Mouse (Mus musculus) embryonic facial prominence, embryonic 13.5 days (tissue): ENCODE measurements around the gene Prpf8. TPM values are rescaled to one million over a fixed set of nuclear protein-coding genes. Genes with fewer than 3 reads are reported as not detected.

ENCODE experiments used
- ATAC-seq: fragments of 200-750 bp; cut with Nextera tagmentation; 2 replicates; pipeline ENCODE4 v1.8.0; 2017; ENCODE audit warnings: low read depth; ENCODE audit not compliant: insufficient number of reproducible peaks, insufficient read depth, low FRiP score, low TSS enrichment
- H3K27ac ChIP-seq: fragments of 300-500 bp; sonication (generic); 2 replicates; pipeline ENCODE4 v1.5.1; 2015; ENCODE audit warnings: moderate library complexity, mild to moderate bottlenecking, inconsistent platforms
- H3K27me3 ChIP-seq: fragments of 300-500 bp; sonication (generic); 2 replicates; pipeline ENCODE4 v1.6.1; 2015; ENCODE audit warnings: mild to moderate bottlenecking, inconsistent platforms
- H3K36me3 ChIP-seq: fragments of 300-500 bp; sonication (generic); 2 replicates; pipeline ENCODE4 v1.6.1; 2015; ENCODE audit warnings: mild to moderate bottlenecking, inconsistent platforms
- H3K4me1 ChIP-seq: fragments of 300-500 bp; sonication (generic); 2 replicates; pipeline ENCODE4 v1.6.1; 2015; ENCODE audit warnings: inconsistent platforms
- H3K4me2 ChIP-seq: fragments of 300-500 bp; sonication (generic); 2 replicates; pipeline ENCODE4 v1.6.1; 2015; ENCODE audit warnings: moderate library complexity, mild to moderate bottlenecking, inconsistent platforms
- H3K4me3 ChIP-seq: fragments of 300-500 bp; sonication (generic); 2 replicates; pipeline ENCODE4 v1.5.1; 2015; ENCODE audit warnings: mild to moderate bottlenecking, inconsistent platforms
- H3K9ac ChIP-seq: fragments of 300-500 bp; sonication (generic); 2 replicates; pipeline ENCODE4 v1.6.1; 2015; ENCODE audit warnings: mild to moderate bottlenecking, inconsistent platforms
- H3K9me3 ChIP-seq: fragments of 300-500 bp; sonication (generic); 2 replicates; pipeline ENCODE4 v1.6.1; 2016; ENCODE audit warnings: inconsistent platforms
- WGBS: fragments of 180-500 bp; shearing (Covaris S2); methylation state at CpG from one replicate; pipeline ENCODE4 v1.1.7; 2015; ENCODE audit warnings: mixed read lengths; 5-methylcytosine and 5-hydroxymethylcytosine counted together
- polyA plus RNA-seq: library from polyadenylated mRNA; unstranded; fragments of >200 nt; fragmentation: Nextera tagmentation; extraction: Ambion mirVana; gene quantifications from 2 replicates; pipeline ENCODE4 v1.2.1, GENCODE M21; 2015

Gene Prpf8
- polyA plus RNA-seq, 1 experiment from 2014 or later: 62.5 TPM

- Histone ChIP-seq H3K4me2 (no peak overlapping the region), H3K27ac (no peak overlapping the region), H3K9ac (no peak overlapping the region), H3K4me3 (no peak overlapping the region), H3K36me3 (no peaks in the 10 kb centered on the region), H3K27me3 (peaks cover 5% of the 10 kb centered on the region; the same call in 1 of the 2 replicates), H3K9me3 (no peaks in the 10 kb centered on the region), H3K4me1 (peaks cover 16% of the 10 kb centered on the region)
- 87% methylated on average over 8 of the region's 8 CpGs for WGBS
- ATAC-seq: no peak
Measured at GRCm38 (mm10) chr11:75537025-75537414, 50.4 kb downstream of the Prpf8 start.

DNA sequence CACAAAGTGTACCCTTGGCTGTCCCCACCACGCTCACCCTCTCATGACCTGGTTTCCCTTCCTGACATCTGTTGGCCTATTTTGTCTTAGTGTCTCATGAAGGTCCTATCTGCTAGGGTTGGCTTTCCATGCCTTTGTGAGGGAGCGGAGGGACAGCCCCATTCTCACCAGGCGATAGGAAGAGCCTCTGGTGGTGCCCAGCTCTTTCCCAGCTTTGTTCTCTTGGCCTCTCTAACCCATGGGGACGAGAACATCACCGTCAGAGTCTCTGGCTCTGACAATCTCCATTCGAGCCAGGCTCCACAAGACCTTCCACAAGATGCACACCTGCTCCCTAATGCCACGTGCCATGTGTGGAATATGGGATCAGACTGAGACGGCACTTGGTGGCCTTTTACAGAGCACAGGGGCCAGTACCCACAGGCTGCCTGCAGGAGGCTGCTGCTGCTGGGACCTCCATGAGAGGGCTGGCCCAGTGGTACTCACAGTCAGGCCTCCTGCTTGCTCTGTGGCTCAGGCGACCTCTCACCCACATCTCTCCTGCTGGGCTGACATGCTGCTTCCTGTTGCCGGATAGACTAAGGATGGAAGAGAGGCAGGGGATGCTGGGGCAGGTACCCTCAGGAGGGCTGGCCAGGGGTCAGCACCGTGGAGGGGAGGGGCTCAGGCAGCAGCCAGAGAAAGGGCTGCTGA, 51.0 kb downstream of the Prpf8 start:
- H3K36me3 ChIP-seq: no peaks in the 10 kb centered on the region
- no peak overlapping the region for H3K4me2 ChIP-seq
- peak overlapping the region; percentile 17; the same call in 1 of the 2 replicates for H3K27ac ChIP-seq
- WGBS: 47% methylated on average over 11 of the region's 11 CpGs
- H3K27me3 ChIP-seq: peaks cover 3% of the 10 kb centered on the region; the same call in 1 of the 2 replicates
- H3K9me3 ChIP-seq: no peaks in the 10 kb centered on the region
- H3K4me1 ChIP-seq: peaks cover 10% of the 10 kb centered on the region
- ATAC-seq: 0 out of 2 replicates have a peak, but pooled peaks have one; percentile 29
- H3K9ac ChIP-seq: peak overlapping the region; percentile 16; the same call in 1 of the 2 replicates
- no peak overlapping the region for H3K4me3 ChIP-seq

DNA sequence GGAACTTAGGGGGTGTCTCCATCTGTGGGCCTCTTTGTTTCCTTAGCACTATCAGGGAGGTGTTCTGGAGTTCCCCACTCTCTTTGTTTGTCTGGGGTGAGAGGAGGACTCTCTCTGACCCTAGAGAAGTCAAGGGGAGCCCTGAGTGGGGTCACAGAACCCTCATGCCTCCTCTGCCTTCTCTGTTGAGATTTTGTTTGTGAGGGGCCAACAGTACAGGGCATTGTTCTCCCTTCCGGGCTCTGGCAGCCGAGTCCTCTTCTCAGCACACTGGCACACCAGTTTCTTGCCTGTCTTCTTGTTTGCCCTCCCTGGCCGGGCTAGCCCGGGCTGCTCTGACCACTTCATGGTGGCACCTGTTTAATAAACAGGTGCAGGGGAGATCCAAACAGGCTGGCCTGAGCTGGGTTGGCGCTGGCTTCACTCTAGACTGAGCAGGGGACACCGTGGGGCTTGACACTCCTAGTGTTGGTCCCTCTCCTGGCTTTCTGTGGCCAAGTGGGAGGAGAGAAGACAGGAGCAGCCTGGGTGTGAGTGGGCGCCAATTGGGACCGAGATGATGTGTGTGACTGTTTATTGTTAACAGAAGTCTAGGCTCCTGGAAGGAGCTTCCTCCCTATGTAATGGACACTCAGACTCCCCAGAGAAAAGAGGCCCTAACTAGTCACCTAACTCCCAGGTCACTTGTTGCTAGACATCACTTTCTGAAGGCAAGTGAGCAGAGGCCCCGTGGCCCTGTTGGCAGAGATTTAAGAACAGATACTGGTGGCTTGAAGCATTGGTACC, 51.8 kb downstream of the Prpf8 start:
- Histone ChIP-seq H3K9ac (no peak overlapping the region), H3K4me3 (no peak overlapping the region), H3K4me2 (no peak overlapping the region), H3K27ac (peak overlapping the region; percentile 17; the same call in 1 of the 2 replicates), H3K36me3 (no peaks in the 10 kb centered on the region; the same call in 1 of the 2 replicates), H3K4me1 (peaks cover 8% of the 10 kb centered on the region; the same call in 1 of the 2 replicates), H3K9me3 (no peaks in the 10 kb centered on the region), H3K27me3 (no peaks in the 10 kb centered on the region)
- ATAC-seq: 0 out of 2 replicates have a peak, but pooled peaks have one; percentile 35
- 65% methylated on average over 9 of the region's 9 CpGs for whole genome bisulfite sequencing

DNA sequence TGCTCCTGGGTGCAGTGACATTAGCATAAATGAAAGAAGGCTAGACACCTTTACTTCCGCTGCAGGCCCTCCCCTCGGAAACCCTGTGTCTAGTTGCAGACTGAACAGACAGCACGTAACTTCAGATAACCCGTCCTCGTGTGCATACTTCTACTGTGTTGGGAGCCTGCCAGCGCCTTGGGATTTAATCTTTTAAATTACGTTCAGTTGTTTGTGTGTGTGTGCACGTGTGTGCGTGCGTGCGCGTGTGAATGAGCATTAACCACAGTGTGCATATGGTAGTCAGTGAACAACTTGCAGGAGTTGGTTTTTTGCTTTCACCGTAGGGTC, 52.3 kb downstream of the Prpf8 start:
- H3K9ac ChIP-seq: no peak overlapping the region
- H3K36me3 ChIP-seq: no peaks in the 10 kb centered on the region; the same call in 1 of the 2 replicates
- WGBS: 83% methylated on average over 13 of the region's 13 CpGs
- no peaks in the 10 kb centered on the region for H3K9me3 ChIP-seq
- no peak overlapping the region for H3K4me2 ChIP-seq
- H3K27me3 ChIP-seq: no peaks in the 10 kb centered on the region
- no peak overlapping the region for H3K4me3 ChIP-seq
- peaks cover 8% of the 10 kb centered on the region; the same call in 1 of the 2 replicates for H3K4me1 ChIP-seq
- no peak for ATAC-seq
- H3K27ac ChIP-seq: no peak overlapping the region

DNA sequence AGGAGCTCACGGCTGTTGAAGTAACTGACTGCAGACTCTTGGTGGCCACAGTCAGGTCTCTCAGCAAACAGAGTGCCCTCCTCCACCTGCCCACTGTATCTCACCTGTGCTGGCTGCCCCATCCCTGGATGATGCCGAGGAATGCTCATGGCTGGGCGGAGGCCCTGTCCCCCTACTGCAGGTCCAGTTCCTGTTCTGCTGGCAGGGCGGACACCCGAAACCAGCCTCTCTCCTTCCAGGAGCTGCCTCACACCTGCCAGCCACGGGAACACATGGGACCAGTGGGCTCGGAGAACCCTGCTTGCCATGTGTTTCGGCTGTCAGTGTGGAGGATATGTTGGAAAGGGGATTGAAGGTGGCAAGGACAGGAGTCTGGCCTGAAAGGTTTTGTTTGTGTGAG, 53.6 kb downstream of the Prpf8 start:
- no peak for ATAC-seq
- Histone ChIP-seq H3K9me3 (no peaks in the 10 kb centered on the region), H3K4me3 (no peak overlapping the region), H3K9ac (no peak overlapping the region), H3K4me2 (no peak overlapping the region), H3K4me1 (peaks cover 4% of the 10 kb centered on the region; the same call in 1 of the 2 replicates), H3K27me3 (no peaks in the 10 kb centered on the region), H3K36me3 (no peaks in the 10 kb centered on the region; the same call in 1 of the 2 replicates), H3K27ac (no peak overlapping the region)
- 71% methylated on average over 8 of the region's 8 CpGs for WGBS

DNA sequence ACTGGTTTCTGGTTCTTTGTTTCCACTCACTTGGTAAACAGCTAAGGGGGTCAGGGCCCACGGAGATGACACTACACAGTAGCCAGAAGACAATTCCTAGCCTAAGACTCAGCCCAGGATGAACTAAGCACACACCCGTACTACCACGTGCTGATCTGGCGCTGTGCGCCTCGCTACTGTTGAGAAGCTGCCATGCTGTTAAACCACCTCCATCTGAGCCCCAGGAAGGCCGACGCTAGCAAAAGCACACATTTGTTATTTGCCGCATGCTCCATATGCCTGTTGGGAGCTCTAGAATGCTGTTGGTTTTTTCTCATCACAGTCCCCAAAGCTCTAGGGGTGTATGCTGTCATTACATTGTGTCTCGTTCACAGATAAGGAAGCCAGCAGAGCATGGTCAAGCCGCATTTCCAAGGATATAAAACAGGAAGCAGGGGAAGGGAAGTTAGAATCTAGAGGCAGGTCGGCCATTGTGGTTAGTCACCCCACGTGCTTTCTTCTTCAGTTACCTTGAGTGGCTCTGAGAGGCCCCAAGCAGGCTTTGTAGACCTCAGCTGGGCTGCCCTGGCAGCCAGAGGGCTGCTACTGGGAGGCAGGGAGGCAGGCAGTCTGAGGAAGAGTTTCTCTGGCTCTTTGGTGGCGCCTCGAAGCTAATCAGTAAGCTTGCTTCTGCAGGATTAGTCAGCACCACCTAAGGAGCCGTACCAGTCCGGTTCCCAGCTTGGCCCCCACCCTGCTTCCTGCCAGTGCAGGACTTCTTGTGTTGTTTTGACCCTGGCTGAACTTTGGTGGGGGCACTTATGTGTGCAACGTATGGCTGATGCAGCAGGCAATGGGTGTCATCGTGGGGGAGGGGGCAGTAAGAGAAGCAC, 54.3 kb downstream of the Prpf8 start:
- Histone ChIP-seq H3K36me3 (no peaks in the 10 kb centered on the region; the same call in 1 of the 2 replicates), H3K9me3 (no peaks in the 10 kb centered on the region), H3K27ac (no peak overlapping the region), H3K4me1 (peaks cover 4% of the 10 kb centered on the region; the same call in 1 of the 2 replicates), H3K4me3 (no peak overlapping the region), H3K27me3 (no peaks in the 10 kb centered on the region), H3K9ac (no peak overlapping the region), H3K4me2 (no peak overlapping the region)
- WGBS: 76% methylated on average over 19 of the region's 19 CpGs
- ATAC-seq: no peak

GRCm38 (mm10) chr11:75544713-75545112, 58.1 kb downstream of the Prpf8 start:
- Histone ChIP-seq H3K4me1 (peaks cover 4% of the 10 kb centered on the region), H3K9me3 (no peaks in the 10 kb centered on the region), H3K27ac (no peak overlapping the region), H3K9ac (no peak overlapping the region), H3K4me2 (no peak overlapping the region), H3K27me3 (no peaks in the 10 kb centered on the region), H3K4me3 (no peak overlapping the region), H3K36me3 (no peaks in the 10 kb centered on the region; the same call in 1 of the 2 replicates)
- 86% methylated on average over 9 of the region's 9 CpGs for WGBS
- ATAC-seq: no peak

DNA sequence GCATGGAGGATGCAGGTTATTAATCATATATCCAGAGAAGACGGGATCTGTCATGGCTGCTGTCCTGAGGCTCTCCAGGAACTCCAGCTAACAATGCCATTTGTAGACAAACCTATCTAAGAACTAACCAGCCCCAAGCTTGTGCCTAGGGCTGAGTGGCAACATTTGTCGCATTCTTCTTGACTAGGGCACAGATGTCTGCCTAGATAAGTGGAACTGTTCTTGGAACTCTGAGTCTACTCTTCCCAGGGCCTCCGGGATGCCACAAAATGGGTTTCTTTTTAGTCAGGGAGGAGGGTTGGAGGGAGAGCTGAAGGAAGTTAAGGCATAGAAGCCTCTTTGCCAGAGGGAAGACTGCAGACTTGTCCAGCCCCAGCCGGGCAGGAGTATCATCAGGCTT, 59.4 kb downstream of the Prpf8 start:
- Histone ChIP-seq H3K4me3 (no peak overlapping the region), H3K4me2 (no peak overlapping the region), H3K27ac (no peak overlapping the region), H3K27me3 (no peaks in the 10 kb centered on the region), H3K4me1 (peaks cover 13% of the 10 kb centered on the region), H3K36me3 (no peaks in the 10 kb centered on the region; the same call in 1 of the 2 replicates), H3K9me3 (no peaks in the 10 kb centered on the region), H3K9ac (no peak overlapping the region)
- ATAC-seq: no peak
- 65% methylated on average over 4 of the region's 4 CpGs for WGBS

GRCm38 (mm10) chr11:75549658-75550111, 63.1 kb downstream of the Prpf8 start:
- WGBS: 39% methylated on average over 5 of the region's 5 CpGs
- peaks cover 35% of the 10 kb centered on the region for H3K4me1 ChIP-seq
- no peaks in the 10 kb centered on the region for H3K27me3 ChIP-seq
- no peak overlapping the region for H3K27ac ChIP-seq
- H3K4me3 ChIP-seq: no peak overlapping the region
- no peak for ATAC-seq
- no peaks in the 10 kb centered on the region for H3K36me3 ChIP-seq
- H3K4me2 ChIP-seq: no peak overlapping the region
- no peaks in the 10 kb centered on the region for H3K9me3 ChIP-seq
- H3K9ac ChIP-seq: peak overlapping the region; percentile 12; the same call in 1 of the 2 replicates

DNA sequence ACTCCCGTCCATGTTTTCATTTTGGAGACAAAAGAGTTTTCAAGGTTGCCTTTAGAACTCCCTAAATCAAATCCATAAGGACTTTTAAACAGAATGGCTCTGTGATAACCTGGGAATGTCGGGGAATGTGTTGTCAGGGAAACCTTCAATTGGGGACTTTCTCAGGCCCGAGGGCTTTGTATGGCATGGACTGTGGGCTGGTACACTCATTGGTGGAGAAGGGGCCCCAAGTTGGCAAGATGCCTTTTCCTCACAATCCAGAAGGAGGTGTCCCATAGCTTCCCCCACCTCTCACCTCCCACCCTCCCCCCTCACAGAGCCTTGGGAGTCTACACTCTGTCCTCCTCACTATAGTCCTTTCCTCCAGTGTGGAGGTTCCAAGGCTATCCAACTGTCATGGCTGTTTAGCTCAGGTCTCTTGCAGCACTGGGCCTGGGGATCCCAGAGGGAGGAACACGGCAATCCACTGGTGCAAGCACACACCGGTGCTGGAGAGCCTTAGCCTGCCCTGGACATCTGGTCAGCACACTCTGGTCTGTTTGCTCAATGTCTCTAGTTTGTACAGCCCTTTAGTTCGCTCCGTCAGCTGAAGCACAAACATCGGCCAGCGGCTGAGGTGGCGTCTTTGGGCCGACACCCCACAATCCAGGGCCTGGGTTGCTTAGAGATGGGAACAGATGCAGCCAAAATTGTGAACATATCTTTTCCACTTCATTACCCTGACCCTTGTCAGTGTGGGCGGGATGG, 63.8 kb downstream of the Prpf8 start:
- no peak for ATAC-seq
- Histone ChIP-seq H3K36me3 (no peaks in the 10 kb centered on the region), H3K27ac (no peak overlapping the region), H3K27me3 (no peaks in the 10 kb centered on the region), H3K9ac (peak overlapping the region; percentile 12; the same call in 1 of the 2 replicates), H3K9me3 (no peaks in the 10 kb centered on the region), H3K4me3 (no peak overlapping the region), H3K4me1 (peaks cover 35% of the 10 kb centered on the region), H3K4me2 (no peak overlapping the region)
- 64% methylated on average over 12 of the region's 12 CpGs for WGBS
